Mouse (Mus musculus) forebrain, postnatal 0 days (tissue): ENCODE results near the gene Iqcn. TPM values are rescaled to one million over a fixed set of nuclear protein-coding genes. Genes with fewer than 3 reads are reported as not detected.

ENCODE experiments used
- ATAC-seq: fragments of 200-750 bp; cut with Nextera tagmentation; 2 replicates; pipeline ENCODE4 v1.8.0; 2017; ENCODE audit warnings: mild to moderate bottlenecking, moderate library complexity
- DNase-seq: peaks from one replicate; pipeline ENCODE4 v3.0.0-alpha.2; 2015
- H3K27ac ChIP-seq: fragments of 300-500 bp; sonication (generic); 2 replicates; pipeline ENCODE4 v1.5.1; 2014; ENCODE audit warnings: low read depth, mild to moderate bottlenecking, antibody characterized with exemption, low read length, moderate library complexity, mixed read lengths
- H3K27me3 ChIP-seq: fragments of 300-500 bp; sonication (generic); 2 replicates; pipeline ENCODE4 v1.6.1; 2014; ENCODE audit warnings: mild to moderate bottlenecking, low read length, mixed read lengths; ENCODE audit not compliant: insufficient read depth
- H3K36me3 ChIP-seq: fragments of 300-500 bp; sonication (generic); 2 replicates; pipeline ENCODE4 v1.6.1; 2014; ENCODE audit warnings: mild to moderate bottlenecking, moderate library complexity; ENCODE audit not compliant: insufficient read depth
- H3K4me1 ChIP-seq: fragments of 300-500 bp; sonication (generic); 2 replicates; pipeline ENCODE4 v1.6.1; 2014; ENCODE audit warnings: antibody characterized with exemption; ENCODE audit not compliant: insufficient read depth
- H3K4me2 ChIP-seq: fragments of 300-500 bp; sonication (generic); 2 replicates; pipeline ENCODE4 v1.6.1; 2014; ENCODE audit warnings: low read depth, mild to moderate bottlenecking, moderate library complexity
- H3K4me3 ChIP-seq: fragments of 300-500 bp; sonication (generic); 2 replicates; pipeline ENCODE4 v1.5.1; 2014; ENCODE audit warnings: low read depth, low read length, mixed read lengths
- H3K9ac ChIP-seq: fragments of 300-500 bp; sonication (generic); 2 replicates; pipeline ENCODE4 v1.6.1; 2014; ENCODE audit warnings: mild to moderate bottlenecking
- H3K9me3 ChIP-seq: fragments of 300-500 bp; sonication (generic); 2 replicates; pipeline ENCODE4 v1.6.1; 2016; ENCODE audit warnings: low read length
- CTCF ChIP-seq: sonication (generic); IDR thresholded peaks from 2 replicates; pipeline ENCODE4 v1.5.1; 2016; ENCODE audit warnings: antibody characterized with exemption, control low read depth, low read depth
- WGBS: fragments of 180-500 bp; shearing (Covaris S2); extraction: QIAGEN DNeasy Blood & Tissue Kit; methylation state at CpG from one replicate; pipeline ENCODE4 v1.1.7; 2014; 5-methylcytosine and 5-hydroxymethylcytosine counted together
- polyA plus RNA-seq: library from polyadenylated mRNA; unstranded; fragments of >200 nt; fragmentation: Nextera tagmentation; extraction: Ambion mirVana; gene quantifications from 2 replicates; pipeline ENCODE4 v1.2.1, GENCODE M21; 2015
- total RNA-seq: library from RNA; depleted of rRNA; stranded (reverse); fragments of >200 nt; gene quantifications from 2 replicates; pipeline ENCODE4 v1.2.3, GENCODE M21; 2014

Gene Iqcn
- total and polyA plus RNA-seq, 2 experiments from 2014 or later: 0.08 to 0.33 TPM

DNA sequence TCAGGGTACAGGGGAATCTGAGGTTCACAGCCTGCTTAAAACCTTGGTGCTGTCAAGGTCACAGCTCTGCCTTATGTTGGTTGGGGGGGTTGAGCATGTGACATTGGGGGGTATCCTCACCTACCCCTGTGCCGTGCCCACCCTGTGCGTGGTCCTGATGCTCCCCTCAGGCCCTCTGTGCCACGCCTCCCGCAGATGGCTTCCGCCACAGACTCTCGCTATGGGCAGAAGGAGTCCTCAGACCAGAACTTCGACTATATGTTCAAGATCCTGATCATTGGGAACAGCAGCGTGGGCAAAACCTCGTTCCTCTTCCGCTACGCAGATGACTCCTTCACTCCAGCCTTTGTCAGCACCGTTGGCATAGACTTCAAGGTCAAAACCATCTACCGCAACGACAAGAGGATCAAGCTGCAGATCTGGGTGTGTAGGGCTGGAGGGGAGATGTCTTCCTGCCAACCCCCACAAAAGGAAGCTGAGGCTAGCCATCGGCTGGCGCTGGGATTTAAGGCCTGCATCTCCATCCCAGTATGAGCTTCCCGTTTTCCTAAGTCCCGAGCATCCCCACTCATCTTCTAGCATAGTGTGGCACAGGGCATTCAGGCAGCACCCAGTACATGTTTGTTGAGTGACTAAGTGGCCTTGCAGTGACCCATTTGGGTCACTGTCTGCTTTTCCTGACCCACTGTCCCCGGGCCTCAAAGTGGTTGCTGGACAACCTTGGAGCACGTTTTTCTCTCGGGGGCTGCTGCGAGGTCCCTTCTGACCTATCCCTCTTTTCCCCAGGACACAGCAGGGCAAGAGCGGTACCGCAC lies 52.6 kb downstream of the Iqcn start:
- DNase-seq (no peak), ATAC-seq (no peak)
- Histone ChIP-seq H3K9me3 (no peaks in the 10 kb centered on the region), H3K9ac (peak overlapping the region; percentile 96), H3K4me1 (peaks cover 7% of the 10 kb centered on the region), H3K4me3 (peak overlapping the region; percentile 94), H3K4me2 (peak overlapping the region; percentile 67), H3K27me3 (no peaks in the 10 kb centered on the region), H3K27ac (peak overlapping the region; percentile 93), H3K36me3 (peaks cover 32% of the 10 kb centered on the region)
- no peak for TF ChIP-seq CTCF
- WGBS: 85% methylated on average over 24 of the region's 24 CpGs

DNA sequence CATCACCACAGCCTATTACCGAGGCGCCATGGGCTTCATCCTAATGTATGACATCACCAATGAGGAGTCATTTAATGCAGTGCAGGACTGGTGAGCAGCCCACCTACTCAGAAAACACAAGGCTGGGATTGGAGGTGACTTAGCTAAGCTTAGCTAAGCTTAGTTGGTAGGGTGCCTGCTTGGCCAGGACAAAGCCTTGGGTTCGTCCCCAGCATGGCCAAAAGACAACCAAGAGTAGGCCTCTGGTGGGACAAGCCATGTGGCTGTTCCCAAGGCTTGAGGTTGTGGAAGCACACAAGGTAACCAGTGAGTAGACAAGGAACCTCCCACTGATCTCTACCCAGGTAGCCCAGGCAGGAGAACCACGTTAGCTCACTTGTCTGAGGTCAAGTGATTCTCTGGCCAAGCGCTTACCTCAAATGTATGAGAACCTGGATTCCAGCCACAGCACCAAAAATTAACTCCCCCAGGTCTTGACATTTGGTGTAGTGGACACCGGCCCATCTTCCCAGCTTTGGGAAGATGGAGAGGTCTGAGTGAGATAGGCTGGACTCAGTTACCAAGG lies 53.3 kb downstream of the Iqcn start:
- TF ChIP-seq CTCF: no peak
- WGBS: 92% methylated on average over 6 of the region's 6 CpGs
- no peak for ATAC-seq

DNA sequence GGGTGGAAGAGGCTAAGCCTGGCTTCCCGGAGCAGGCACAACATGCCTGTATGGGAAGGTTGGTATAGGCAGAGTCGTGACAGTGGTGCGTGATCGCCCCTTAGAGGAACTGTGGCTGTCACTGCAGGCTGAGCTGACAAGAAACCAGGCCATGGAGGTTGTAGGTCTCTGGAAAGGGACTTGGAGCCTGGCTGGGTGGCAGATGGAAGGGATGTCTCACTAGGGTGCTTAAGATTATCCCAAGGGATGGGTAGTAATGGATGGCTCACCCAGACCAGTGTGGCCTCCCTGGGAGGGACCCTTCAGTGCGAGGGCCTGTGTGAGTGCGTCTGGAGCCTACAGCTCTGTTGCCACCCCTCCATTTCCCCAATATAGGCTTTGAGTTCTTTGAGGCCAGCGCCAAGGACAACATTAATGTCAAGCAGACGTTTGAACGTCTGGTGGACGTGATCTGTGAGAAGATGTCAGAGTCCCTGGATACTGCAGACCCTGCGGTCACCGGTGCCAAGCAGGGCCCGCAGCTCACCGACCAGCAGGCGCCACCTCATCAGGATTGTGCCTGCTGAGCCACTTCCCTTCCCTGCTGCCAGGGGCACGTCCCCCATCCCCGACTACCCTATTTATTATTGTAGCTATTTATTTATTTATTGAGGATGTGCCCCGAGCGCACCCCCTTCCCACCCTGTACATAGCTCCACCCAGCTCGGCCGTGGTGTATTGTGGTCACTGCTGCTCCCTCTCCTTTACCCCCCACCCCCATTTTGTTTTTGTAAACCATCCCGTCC lies 54.5 kb downstream of the Iqcn start:
- Histone ChIP-seq H3K27me3 (no peaks in the 10 kb centered on the region), H3K27ac (peak overlapping the region; percentile 54), H3K36me3 (peaks cover 32% of the 10 kb centered on the region), H3K4me1 (peaks cover 7% of the 10 kb centered on the region), H3K4me2 (no peak overlapping the region), H3K9ac (no peak overlapping the region), H3K9me3 (no peaks in the 10 kb centered on the region), H3K4me3 (no peak overlapping the region)
- DNase-seq (peak; percentile 57), ATAC-seq (no peak)
- WGBS: 54% methylated on average over 22 of the region's 22 CpGs
- peak; percentile 67 for TF ChIP-seq CTCF

More for the DNA sequence above, 53.3 kb downstream of the Iqcn start:
- no peak for DNase-seq
- H3K36me3 ChIP-seq: peaks cover 32% of the 10 kb centered on the region
- H3K27me3 ChIP-seq: no peaks in the 10 kb centered on the region
- peaks cover 7% of the 10 kb centered on the region for H3K4me1 ChIP-seq
- no peak overlapping the region for H3K4me2 ChIP-seq
- no peak overlapping the region for H3K27ac ChIP-seq
- H3K9me3 ChIP-seq: no peaks in the 10 kb centered on the region
- no peak overlapping the region for H3K9ac ChIP-seq
- no peak overlapping the region for H3K4me3 ChIP-seq

DNA sequence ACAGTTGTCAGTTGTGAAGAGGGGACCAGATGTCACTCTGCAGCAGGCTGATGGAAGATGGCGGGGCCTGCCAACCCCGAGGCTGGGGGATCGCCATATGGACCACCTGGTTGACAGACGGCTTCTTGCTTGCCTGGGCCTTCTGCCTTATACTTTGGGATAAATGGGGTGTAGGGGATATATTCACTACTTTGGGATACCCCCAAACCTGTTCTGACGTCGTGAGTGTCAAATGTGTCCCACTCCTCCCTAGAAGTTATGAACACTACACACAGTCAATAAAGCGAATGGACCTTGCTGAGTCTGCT lies 55.0 kb downstream of the Iqcn start:
- no peak for TF ChIP-seq CTCF
- DNase-seq: peak; percentile 52
- H3K27me3 ChIP-seq: no peaks in the 10 kb centered on the region
- H3K27ac ChIP-seq: no peak overlapping the region
- ATAC-seq: no peak
- H3K4me2 ChIP-seq: no peak overlapping the region
- 61% methylated on average over 7 of the region's 7 CpGs for WGBS
- no peak overlapping the region for H3K4me3 ChIP-seq
- H3K9ac ChIP-seq: no peak overlapping the region
- peaks cover 32% of the 10 kb centered on the region for H3K36me3 ChIP-seq
- H3K4me1 ChIP-seq: peaks cover 7% of the 10 kb centered on the region
- H3K9me3 ChIP-seq: no peaks in the 10 kb centered on the region

DNA sequence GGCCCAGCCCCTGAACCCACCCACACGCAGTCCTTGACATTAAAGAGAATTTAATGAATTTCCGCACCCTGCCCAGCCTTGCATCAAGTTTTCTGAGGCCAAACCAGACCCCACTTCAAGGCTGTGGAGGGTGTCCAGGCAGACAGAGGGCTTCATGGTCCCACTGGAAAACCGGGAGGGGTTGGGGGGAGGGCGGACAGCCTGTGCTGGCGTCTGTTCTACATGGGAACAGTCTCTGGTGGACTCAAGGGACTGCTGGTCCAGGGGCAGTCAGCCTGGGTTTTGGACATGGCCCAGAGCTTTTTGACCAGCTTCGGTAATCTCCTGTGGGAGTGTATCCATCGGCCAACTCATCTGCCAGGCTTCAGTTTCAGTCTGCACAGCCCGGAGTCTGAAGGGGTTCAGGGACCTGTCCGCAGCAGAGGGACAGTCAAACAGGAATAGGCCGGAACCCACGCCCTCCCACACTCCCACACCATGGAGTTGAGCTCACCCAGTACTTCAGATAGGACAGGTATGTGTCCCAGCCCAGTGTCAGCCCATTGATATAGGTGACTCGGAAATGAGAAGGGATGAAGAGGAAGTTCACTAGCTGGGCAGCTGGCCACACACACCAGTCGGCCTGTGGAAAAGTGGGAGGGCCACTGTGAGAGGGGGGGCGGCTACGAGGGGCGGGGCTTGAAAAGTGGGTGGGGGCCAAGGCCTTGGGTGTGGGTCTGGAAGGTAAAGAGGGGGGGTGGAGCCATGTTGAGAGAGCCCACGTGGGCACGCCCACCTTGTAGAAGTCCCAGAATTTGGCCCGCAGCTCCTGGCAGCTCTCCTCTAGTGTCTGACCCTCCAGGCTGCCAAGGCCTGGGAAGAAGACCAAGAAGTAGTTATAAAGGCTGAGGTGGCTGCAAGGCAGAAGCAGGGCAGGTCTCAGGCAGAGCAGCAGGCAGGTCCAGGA lies 55.6 kb downstream of the Iqcn start:
- H3K27me3 ChIP-seq: no peaks in the 10 kb centered on the region
- H3K9ac ChIP-seq: no peak overlapping the region
- no peak for ATAC-seq
- H3K9me3 ChIP-seq: no peaks in the 10 kb centered on the region
- 60% methylated on average over 19 of the region's 19 CpGs for WGBS
- H3K36me3 ChIP-seq: peaks cover 32% of the 10 kb centered on the region
- H3K4me1 ChIP-seq: peaks cover 7% of the 10 kb centered on the region
- no peak for TF ChIP-seq CTCF
- no peak overlapping the region; the same call in 1 of the 2 replicates for H3K4me2 ChIP-seq
- H3K4me3 ChIP-seq: no peak overlapping the region
- no peak for DNase-seq
- H3K27ac ChIP-seq: no peak overlapping the region

DNA sequence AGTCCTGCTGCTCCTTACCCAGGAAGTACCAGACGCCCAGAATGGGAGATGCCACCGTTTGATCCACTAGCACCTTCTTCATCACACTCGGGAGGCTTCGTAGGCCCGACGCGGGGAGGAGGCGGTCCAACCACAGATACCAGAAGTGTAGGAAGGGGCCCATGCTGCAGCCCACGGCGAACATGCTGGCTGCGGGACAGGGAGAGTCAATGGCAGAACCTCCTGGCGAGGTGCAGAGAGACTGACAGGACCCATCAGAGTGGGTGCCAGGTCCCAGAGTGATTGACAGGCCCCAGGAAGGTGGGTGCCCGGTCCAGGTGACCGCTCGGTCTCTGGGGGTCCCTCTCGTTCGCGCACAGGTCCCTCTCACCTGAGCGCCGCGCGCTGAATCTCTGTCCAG lies 57.1 kb downstream of the Iqcn start:
- Histone ChIP-seq H3K4me2 (peak overlapping the region; percentile 98), H3K9me3 (no peaks in the 10 kb centered on the region), H3K9ac (peak overlapping the region; percentile 72), H3K4me1 (peaks cover 4% of the 10 kb centered on the region), H3K27ac (peak overlapping the region; percentile 73), H3K27me3 (no peaks in the 10 kb centered on the region), H3K4me3 (peak overlapping the region; percentile 56), H3K36me3 (peaks cover 32% of the 10 kb centered on the region)
- no peak for DNase-seq
- ATAC-seq: peak; percentile 3
- WGBS: 1% methylated on average over 22 of the region's 22 CpGs
- no peak for TF ChIP-seq CTCF
